Mouse (Mus musculus): Measurements from ENCODE around the gene Serpina3j. TPM values are rescaled to one million over a fixed set of nuclear protein-coding genes. Genes with fewer than 3 reads are reported as not detected.
A peak's percentile ranks its signal among the peaks of the same experiment; 100 is the strongest.
"Not testable (repeated sequence)": the region's sequence is repeated elsewhere in the genome, so short reads cannot be mapped to it uniquely, and the experiment has no call there.

Serpina3j gene
- not detected in 2 replicates for polyA plus RNA-seq (2015; fragmentation: Nextera tagmentation; extraction: Ambion mirVana)

DNA sequence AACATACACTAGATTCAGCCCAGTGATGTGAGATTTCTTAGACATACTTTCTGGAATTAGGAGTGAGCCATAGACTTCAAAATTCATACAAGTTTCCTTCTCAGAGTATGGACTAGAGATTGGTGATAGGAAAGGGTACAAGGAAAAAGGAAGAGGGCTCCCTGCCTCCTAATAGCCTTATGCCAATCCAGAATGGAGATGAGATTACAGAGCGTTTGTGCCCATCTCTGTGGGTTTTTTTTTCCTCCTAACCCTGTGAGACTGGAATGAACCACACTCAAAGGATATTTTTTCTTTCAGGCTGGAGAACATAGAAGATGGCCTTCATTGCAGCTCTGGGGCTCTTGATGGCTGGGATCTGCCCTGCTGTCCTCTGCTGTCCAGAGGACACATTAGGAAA, at the start of gene Serpina3j:
Gene Serpina3j (plus strand): TSS at position 301 of the 400 bp plus-strand sequence.
- H3K9ac ChIP-seq (replicated peaks): no peak within 1 kb of the TSS
- no peaks in the 10 kb centered on the region for H3K27me3 ChIP-seq
- 85% methylated on average over 1 of the region's 1 CpGs for WGBS
- no peak within 1 kb of the TSS for H3K4me2 ChIP-seq (replicated peaks)
- peaks cover 8% of the 10 kb centered on the region; the same call in 1 of the 2 replicates for H3K9me3 ChIP-seq
- no peak within 1 kb of the TSS for H3K27ac ChIP-seq
- H3K4me3 ChIP-seq (replicated peaks): no peak within 1 kb of the TSS
- no peaks in the 10 kb centered on the region for H3K36me3 ChIP-seq
- ATAC-seq: no peak
- H3K4me1 ChIP-seq (replicated peaks): no peaks in the 10 kb centered on the region

DNA sequence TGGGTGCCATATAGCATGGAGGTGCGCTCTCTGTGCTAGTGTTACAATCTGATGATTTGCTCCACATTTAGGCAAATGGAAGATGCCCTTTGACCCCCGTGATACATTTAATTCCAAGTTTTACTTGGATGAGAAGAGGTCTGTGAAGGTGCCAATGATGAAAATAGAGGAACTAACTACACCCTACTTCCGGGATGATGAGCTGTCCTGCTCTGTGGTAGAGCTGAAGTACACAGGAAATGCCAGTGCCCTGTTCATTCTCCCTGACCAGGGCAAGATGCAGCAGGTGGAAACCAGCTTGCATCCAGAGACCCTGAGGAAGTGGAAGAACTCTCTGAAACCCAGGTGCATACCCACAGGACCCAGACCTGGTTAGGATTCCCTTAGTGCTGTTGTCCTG, 48.0 kb upstream of the Serpina3j start:
- Histone ChIP-seq H3K27me3 (no peaks in the 10 kb centered on the region), H3K36me3 (no peaks in the 10 kb centered on the region), H3K4me2 (replicated peaks) (no peak overlapping the region), H3K4me1 (replicated peaks) (0 out of 2 replicates have a peak, but pooled peaks cover 4% of the 10 kb centered on the region), H3K4me3 (replicated peaks) (no peak overlapping the region), H3K9me3 (no peaks in the 10 kb centered on the region), H3K9ac (replicated peaks) (no peak overlapping the region), H3K27ac (no peak overlapping the region)
- 85% methylated on average over 3 of the region's 3 CpGs for WGBS
- no peak for ATAC-seq

DNA sequence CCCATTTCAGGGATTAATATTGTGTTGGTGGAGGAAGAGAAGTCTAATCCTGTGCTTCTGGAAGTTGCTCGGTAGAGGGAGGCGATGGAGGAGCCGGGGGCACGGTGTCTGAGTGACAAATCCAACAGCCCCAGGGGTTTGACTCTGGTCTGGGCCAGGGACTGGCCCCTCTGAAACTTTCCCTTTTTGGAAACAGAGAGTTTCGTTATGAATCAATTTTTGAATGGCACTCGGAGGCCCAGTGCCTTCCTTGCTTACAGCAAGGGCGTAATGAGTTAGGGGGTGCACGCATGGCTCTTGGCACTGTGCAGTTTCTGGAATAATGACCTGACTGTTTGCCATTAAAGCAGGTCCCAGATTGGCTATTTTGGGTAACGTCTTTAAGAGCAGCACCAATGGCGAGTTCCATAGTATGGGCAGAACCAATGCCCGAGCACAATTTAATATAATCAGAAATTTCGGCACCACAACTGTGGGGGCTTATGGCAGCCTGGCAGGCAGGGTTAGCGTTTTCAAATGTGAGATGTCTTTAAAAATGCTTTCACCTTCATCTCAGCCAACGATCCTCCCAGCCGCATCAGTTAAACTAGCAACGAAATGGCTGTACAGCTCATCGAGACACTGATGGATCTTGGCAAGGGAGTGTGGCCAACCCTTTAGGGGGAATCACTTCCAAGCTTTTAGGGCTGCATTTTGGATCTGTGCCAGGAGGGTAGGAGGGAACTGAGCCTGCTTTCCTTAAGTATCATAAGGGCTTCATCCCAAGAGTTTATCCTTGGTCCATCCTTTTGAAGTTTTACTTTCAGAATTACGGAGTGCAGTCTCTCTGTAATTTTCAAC, 35.9 kb upstream of the Serpina3j start:
- no peak overlapping the region for H3K4me2 ChIP-seq (replicated peaks)

DNA sequence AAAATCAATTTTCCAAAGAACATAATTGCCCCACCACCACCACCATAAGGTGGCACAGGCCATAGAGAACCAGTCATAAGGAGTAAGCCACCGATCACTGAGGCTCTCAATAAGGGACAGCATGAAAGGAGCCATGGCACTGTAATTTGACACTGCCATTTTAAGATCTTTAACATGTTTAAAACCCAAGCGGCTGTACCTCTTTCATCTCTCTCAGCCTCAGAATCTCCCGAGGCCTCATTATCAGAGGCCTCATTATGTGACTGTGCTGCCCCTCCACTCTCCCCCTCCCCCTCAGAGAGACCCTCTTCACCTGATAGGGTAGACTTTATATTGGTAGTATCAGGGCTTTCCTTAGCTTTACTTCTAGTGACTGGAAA, 35.3 kb upstream of the Serpina3j start:
- Histone ChIP-seq H3K27me3 (no peaks in the 10 kb centered on the region), H3K27ac (no peak overlapping the region), H3K4me2 (replicated peaks) (no peak overlapping the region), H3K4me3 (replicated peaks) (no peak overlapping the region), H3K4me1 (replicated peaks) (peaks cover 7% of the 10 kb centered on the region; the same call in 1 of the 2 replicates), H3K36me3 (no peaks in the 10 kb centered on the region), H3K9me3 (no peaks in the 10 kb centered on the region), H3K9ac (replicated peaks) (no peak overlapping the region)
- 14% methylated on average over 3 of the region's 3 CpGs for WGBS
- ATAC-seq: peak; percentile 81

More for the DNA sequence above, 35.9 kb upstream of the Serpina3j start:
- Histone ChIP-seq H3K9me3 (no peaks in the 10 kb centered on the region), H3K9ac (replicated peaks) (no peak overlapping the region), H3K36me3 (no peaks in the 10 kb centered on the region), H3K27ac (no peak overlapping the region), H3K27me3 (no peaks in the 10 kb centered on the region), H3K4me3 (replicated peaks) (no peak overlapping the region), H3K4me1 (replicated peaks) (peaks cover 7% of the 10 kb centered on the region; the same call in 1 of the 2 replicates)
- peak; percentile 62 for ATAC-seq
- 82% methylated on average over 18 of the region's 18 CpGs for WGBS

DNA sequence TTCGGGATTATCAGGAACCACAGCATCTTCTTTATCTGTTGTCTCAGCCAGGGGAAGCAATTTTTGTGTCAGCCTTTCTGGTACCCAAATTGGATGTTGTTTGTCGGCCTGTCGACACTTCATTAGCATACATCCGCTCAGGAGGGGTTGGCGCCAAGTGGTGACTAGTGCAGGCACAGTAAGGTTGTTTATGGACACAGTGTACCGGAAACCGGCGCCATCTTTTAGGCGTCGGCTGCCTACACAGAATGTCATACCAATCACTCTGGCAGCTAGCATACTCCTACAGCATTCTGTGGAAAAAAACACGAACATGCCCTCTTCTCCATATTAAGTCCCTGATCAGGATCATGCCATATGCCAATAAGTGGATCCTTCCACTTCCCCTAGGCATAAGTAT, 31.0 kb upstream of the Serpina3j start:
- 93% methylated on average over 11 of the region's 11 CpGs for WGBS
- Histone ChIP-seq H3K27ac (no peak overlapping the region), H3K4me1 (replicated peaks) (peaks cover 7% of the 10 kb centered on the region; the same call in 1 of the 2 replicates), H3K9ac (replicated peaks) (no peak overlapping the region), H3K27me3 (no peaks in the 10 kb centered on the region), H3K36me3 (no peaks in the 10 kb centered on the region), H3K4me3 (replicated peaks) (no peak overlapping the region), H3K9me3 (no peaks in the 10 kb centered on the region), H3K4me2 (replicated peaks) (no peak overlapping the region)
- ATAC-seq: no peak

DNA sequence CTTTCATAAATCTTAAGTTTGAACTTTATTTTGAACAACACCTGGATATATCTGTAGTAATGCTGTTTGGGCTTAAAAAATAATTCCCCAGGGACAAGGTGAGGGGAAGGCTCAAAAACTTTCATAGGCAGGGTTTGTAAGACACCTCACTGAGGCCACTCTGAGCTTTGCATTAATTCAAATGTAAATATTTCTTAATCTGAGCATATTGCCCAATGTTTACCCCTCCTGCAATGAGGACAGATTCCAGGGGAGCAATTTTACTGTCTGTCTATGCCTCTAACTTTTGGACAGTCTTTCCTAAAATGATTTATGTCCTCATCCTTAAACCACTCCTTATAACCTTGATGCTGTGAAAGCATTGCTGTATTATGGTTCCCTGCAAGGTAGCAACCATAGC, 26.0 kb upstream of the Serpina3j start:
- Histone ChIP-seq H3K4me2 (replicated peaks) (no peak overlapping the region), H3K27me3 (no peaks in the 10 kb centered on the region), H3K4me1 (replicated peaks) (no peaks in the 10 kb centered on the region), H3K36me3 (no peaks in the 10 kb centered on the region), H3K4me3 (replicated peaks) (no peak overlapping the region), H3K27ac (no peak overlapping the region), H3K9me3 (no peaks in the 10 kb centered on the region), H3K9ac (replicated peaks) (no peak overlapping the region)
- no peak for ATAC-seq

DNA sequence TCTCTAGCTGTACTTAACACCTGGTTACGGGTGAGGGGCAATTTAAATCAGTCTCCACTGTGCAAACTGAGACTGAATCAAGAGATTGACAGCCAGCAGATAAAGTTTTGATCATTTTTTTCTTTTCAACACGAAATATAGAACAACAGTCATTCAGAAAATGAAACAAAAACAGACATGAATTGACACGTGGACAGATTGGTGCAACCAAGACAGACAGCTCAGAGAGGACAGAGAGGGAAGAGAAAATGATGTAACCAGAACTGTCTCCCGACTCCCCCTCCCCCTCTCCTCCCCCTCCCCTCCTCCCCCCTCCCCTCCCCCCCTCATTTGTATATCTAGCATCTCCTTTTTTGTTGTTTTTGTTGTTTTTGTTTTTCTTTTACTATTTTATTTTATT, 24.5 kb upstream of the Serpina3j start:
- Histone ChIP-seq H3K9ac (replicated peaks) (no peak overlapping the region), H3K4me3 (replicated peaks) (no peak overlapping the region), H3K9me3 (no peaks in the 10 kb centered on the region), H3K27ac (no peak overlapping the region), H3K27me3 (no peaks in the 10 kb centered on the region), H3K36me3 (no peaks in the 10 kb centered on the region), H3K4me1 (replicated peaks) (no peaks in the 10 kb centered on the region), H3K4me2 (replicated peaks) (no peak overlapping the region)
- WGBS: 56% methylated on average over 4 of the region's 4 CpGs
- ATAC-seq: no peak

DNA sequence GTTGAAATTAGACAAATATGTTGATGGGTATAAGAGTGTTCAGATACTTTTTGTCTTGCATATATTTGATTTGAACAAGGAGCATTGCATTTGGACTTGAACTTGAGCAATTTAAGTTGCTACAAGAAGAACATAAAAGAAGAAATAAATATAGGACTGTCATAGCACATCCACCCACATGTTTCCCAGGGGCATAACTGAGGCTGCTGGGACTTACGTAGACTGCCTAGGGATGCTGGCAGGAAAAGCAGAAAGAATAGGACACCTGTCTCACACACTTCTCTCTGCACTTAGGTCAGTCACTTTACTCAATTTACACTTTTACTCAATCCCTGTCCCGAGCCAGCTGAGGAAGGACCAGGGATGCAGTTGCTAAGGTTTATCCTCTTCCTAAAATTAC, 20.4 kb upstream of the Serpina3j start:
- ATAC-seq: no peak
- Histone ChIP-seq H3K4me3 (replicated peaks) (no peak overlapping the region), H3K9me3 (no peaks in the 10 kb centered on the region), H3K36me3 (no peaks in the 10 kb centered on the region), H3K9ac (replicated peaks) (no peak overlapping the region), H3K4me2 (replicated peaks) (no peak overlapping the region), H3K27me3 (no peaks in the 10 kb centered on the region), H3K27ac (no peak overlapping the region), H3K4me1 (replicated peaks) (no peaks in the 10 kb centered on the region)
- WGBS: 89% methylated on average over 2 of the region's 2 CpGs

DNA sequence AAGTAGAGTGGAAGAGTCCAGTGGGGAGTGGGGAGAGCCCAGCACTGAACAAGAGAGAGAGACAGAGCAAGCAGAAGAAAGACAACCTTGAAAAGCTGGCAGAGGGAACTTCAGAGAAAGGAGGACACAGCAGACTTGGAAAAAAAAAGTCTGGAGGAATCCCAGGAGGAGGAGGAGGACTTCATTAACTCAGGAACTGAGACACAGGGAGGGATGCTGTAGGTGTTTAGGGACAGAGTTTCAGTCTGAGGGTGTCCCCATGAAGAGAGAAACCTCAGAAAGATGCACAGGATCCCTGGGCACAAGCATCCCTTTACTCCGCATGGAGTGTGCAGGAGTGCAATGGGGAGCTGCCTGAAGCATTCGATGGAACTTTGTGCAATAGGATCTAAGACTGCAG, 16.3 kb upstream of the Serpina3j start:
- H3K9me3 ChIP-seq: no peaks in the 10 kb centered on the region
- H3K4me3 ChIP-seq (replicated peaks): no peak overlapping the region
- no peaks in the 10 kb centered on the region for H3K4me1 ChIP-seq (replicated peaks)
- no peak overlapping the region for H3K4me2 ChIP-seq (replicated peaks)
- 89% methylated on average over 2 of the region's 2 CpGs for WGBS
- no peaks in the 10 kb centered on the region for H3K36me3 ChIP-seq
- no peak for ATAC-seq
- no peak overlapping the region for H3K27ac ChIP-seq
- H3K27me3 ChIP-seq: no peaks in the 10 kb centered on the region
- no peak overlapping the region for H3K9ac ChIP-seq (replicated peaks)

DNA sequence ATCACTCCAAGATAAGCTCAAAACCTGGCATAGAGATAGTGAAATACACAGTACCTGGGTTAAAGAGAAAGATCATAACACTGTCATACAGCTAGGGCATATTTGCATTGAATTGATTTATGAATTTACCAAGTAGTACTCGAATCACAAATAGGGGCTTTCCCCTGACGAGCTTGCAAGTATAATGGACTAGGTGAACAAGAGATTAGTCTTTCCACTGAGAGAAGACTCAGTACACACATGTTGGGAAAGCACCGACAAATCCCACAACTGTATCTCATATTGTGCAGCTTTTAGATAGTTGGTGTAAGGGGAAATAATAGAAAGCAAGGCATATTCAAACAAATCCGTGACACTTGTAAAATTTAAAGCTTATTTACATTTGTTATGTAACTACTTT, 8.4 kb upstream of the Serpina3j start:
- no peak overlapping the region for H3K4me3 ChIP-seq (replicated peaks)
- ATAC-seq: no peak
- H3K4me1 ChIP-seq (replicated peaks): no peaks in the 10 kb centered on the region
- 0 out of 2 replicates have a peak, but pooled peaks cover 1% of the 10 kb centered on the region for H3K9me3 ChIP-seq
- no peak overlapping the region for H3K4me2 ChIP-seq (replicated peaks)
- no peak overlapping the region for H3K27ac ChIP-seq
- no peaks in the 10 kb centered on the region for H3K36me3 ChIP-seq
- H3K27me3 ChIP-seq: no peaks in the 10 kb centered on the region
- no peak overlapping the region for H3K9ac ChIP-seq (replicated peaks)
- 89% methylated on average over 4 of the region's 4 CpGs for WGBS

DNA sequence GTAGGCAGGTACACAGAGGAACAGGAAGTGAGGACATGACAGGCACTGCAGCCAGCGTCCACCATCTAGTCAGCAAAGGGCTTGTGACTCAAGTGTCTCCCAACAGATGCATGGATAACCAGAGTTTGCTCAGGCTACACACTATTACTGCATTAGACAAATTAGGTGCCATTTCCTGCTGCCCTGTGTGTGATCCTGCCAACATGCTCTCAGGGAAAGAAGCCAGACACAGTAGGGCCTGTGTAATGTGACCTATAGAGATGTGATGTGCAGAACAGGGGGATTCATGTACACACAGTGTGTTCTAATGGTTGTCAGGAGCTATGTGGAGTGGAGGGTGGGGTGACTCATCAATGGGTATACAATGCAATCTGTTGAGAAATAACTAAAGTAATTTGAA, 8.1 kb downstream of the Serpina3j start:
- Histone ChIP-seq H3K4me2 (replicated peaks) (no peak overlapping the region), H3K27ac (no peak overlapping the region), H3K4me3 (replicated peaks) (no peak overlapping the region), H3K9ac (replicated peaks) (no peak overlapping the region), H3K36me3 (no peaks in the 10 kb centered on the region), H3K27me3 (no peaks in the 10 kb centered on the region), H3K9me3 (no peaks in the 10 kb centered on the region), H3K4me1 (replicated peaks) (no peaks in the 10 kb centered on the region)
- no peak for ATAC-seq
- 68% methylated on average over 1 of the region's 1 CpGs for WGBS

DNA sequence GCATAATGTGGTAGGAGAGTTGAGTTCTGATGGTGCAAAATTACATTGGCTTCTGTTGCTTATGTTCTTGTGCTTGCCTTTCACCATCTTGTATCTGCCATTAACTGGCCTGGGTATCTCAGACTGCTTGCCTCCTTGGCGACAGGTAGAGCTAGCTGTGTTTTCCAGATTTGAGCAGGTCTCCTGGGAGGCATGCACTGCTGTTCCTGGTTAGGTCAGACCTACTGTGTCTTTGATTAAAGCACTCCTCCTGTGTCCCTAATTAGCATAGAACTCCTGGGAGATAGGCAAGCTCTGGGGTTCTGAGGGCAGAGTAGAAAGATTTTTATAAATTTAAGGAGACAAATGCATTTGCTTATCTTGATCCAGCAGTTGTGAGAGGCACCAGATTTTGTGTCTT, 17.3 kb downstream of the Serpina3j start:
- no peak overlapping the region for H3K4me2 ChIP-seq (replicated peaks)
- no peaks in the 10 kb centered on the region for H3K36me3 ChIP-seq
- H3K4me3 ChIP-seq (replicated peaks): no peak overlapping the region
- H3K27ac ChIP-seq: no peak overlapping the region
- H3K9me3 ChIP-seq: no peaks in the 10 kb centered on the region
- WGBS: 52% methylated on average over 1 of the region's 1 CpGs
- H3K27me3 ChIP-seq: no peaks in the 10 kb centered on the region
- no peak overlapping the region for H3K9ac ChIP-seq (replicated peaks)
- H3K4me1 ChIP-seq (replicated peaks): no peaks in the 10 kb centered on the region
- no peak for ATAC-seq

DNA sequence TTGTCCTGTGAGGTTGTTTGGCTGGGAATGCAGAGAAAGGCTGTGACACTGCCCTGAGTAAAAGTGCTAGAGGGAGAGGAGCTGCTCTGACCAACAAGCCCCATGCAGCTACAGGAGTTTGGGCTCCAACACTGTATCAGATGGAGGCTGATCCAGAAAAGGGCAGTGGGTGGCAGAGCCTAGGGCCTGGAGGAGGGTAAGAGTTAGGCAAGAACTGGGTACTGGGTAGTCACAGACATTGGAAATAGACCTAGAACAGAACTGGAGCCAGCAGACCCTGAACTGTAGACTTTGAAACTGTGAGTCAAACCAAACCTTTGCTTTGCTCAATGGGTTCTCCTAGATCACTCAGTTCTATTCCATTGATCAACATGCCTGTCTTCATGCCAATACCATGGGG, 22.5 kb downstream of the Serpina3j start:
- H3K27me3 ChIP-seq; H3K27ac ChIP-seq; H3K9me3 ChIP-seq; ATAC-seq; H3K36me3 ChIP-seq; H3K9ac ChIP-seq (replicated peaks); H3K4me2 ChIP-seq (replicated peaks); H3K4me3 ChIP-seq (replicated peaks); H3K4me1 ChIP-seq (replicated peaks): not testable (repeated sequence)

All from midbrain, embryonic 13.5 days (tissue).